Mouse (Mus musculus) midbrain, embryonic 10.5 days (tissue): Measurements from ENCODE around the gene Sipa1l3. TPM values are rescaled to one million over a fixed set of nuclear protein-coding genes. Genes with fewer than 3 reads are reported as not detected.

ENCODE experiments used
- DNase-seq: peaks from one replicate; pipeline ENCODE4 v3.0.0-alpha.2; 2017; ENCODE audit warnings: low spot score
- H3K27ac ChIP-seq: fragments of 300-500 bp; sonication (generic); replicated peaks from 2 replicates; pipeline ENCODE4 v1.5.1; 2016; ENCODE audit warnings: mild to moderate bottlenecking
- H3K27me3 ChIP-seq: fragments of 300-500 bp; sonication (generic); 2 replicates; pipeline ENCODE4 v1.6.1; 2016; ENCODE audit warnings: low read depth, mild to moderate bottlenecking; ENCODE audit not compliant: poor library complexity, severe bottlenecking
- H3K36me3 ChIP-seq: fragments of 300-500 bp; sonication (generic); 2 replicates; pipeline ENCODE4 v1.6.1; 2016; ENCODE audit warnings: mild to moderate bottlenecking, moderate library complexity
- H3K4me1 ChIP-seq: fragments of 300-500 bp; sonication (generic); 2 replicates; pipeline ENCODE4 v1.6.1; 2016
- H3K4me3 ChIP-seq: fragments of 300-500 bp; sonication (generic); 2 replicates; pipeline ENCODE4 v1.5.1; 2016; ENCODE audit warnings: mild to moderate bottlenecking, moderate library complexity
- H3K9me3 ChIP-seq: fragments of 300-500 bp; sonication (generic); replicated peaks from 2 replicates; pipeline ENCODE4 v1.6.1; 2016; ENCODE audit warnings: mild to moderate bottlenecking
- WGBS: fragments of 180-500 bp; shearing (Covaris S2); methylation state at CpG from one replicate; pipeline ENCODE4 v1.1.7; 2016; 5-methylcytosine and 5-hydroxymethylcytosine counted together
- polyA plus RNA-seq: library from polyadenylated mRNA; unstranded; fragments of >200 nt; fragmentation: Nextera tagmentation; extraction: Ambion mirVana; gene quantifications from 2 replicates; pipeline ENCODE4 v1.2.1, GENCODE M21; 2016

The Sipa1l3 gene
- polyA plus RNA-seq, 1 experiment from 2014 or later, result 8.4 TPM

DNA sequence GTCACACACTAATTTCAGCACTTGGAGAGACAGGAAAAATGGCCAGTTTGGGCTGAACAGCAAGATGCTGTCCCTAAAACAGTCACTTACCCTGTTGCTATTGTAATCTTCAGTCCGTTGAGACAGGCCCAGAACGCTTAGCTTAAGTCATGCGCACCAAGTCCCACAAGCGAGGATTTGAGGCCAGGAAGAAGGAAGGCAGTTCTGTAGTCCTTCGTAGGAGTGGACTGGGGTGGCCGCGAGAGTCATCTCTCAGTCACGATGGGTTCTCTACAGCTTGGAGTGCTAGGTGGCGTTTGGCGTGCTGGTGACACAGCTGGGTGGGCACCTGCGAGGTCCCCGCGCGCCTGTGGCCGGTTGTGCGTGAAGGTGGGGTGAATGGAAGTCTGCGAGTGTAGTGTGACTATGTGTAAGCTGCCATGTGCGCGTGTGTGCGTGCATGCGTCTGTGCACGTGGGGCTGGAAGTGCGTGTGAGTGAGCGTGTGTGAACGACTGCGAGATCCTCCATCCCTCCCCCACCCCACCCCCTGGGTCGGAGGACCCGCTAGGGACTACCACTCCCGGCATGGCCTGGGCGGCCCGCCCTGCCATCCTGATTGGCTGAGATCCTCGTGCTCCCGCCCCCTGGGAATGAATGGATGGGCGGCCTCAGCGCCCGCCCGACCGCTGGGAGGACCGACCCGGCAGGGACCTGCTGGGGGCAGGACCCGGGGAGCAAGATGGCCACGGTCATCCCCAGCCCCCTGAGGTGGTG, 210.9 kb downstream of the Sipa1l3 start:
- WGBS, result 1% methylated on average over 41 of the region's 42 CpGs
- peaks cover 89% of the 10 kb centered on the region for H3K4me1 ChIP-seq
- peak overlapping the region; percentile 87 for H3K27ac ChIP-seq

DNA sequence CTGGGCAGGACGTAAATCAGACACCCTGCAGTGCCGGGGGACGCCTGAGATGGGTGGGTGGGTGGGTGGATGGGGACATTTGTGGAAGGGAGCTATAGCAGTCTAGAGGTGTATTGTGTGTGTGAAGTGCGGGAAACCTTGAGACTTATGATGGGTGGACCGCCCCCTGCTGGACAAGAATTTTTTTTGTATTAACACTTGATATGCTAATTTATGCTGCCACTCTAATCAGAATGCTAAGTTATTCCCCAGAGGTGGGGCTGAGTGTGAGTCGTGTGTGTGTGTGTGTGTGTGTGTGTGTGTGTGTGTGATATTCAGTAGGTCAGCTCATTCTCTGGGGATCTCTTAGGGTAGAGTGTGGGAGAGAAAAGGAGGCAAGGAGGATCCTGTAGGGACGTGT, 211.8 kb downstream of the Sipa1l3 start:
- peaks cover 50% of the 10 kb centered on the region for H3K27me3 ChIP-seq
- peaks cover 15% of the 10 kb centered on the region for H3K36me3 ChIP-seq
- H3K9me3 ChIP-seq, result no peaks in the 10 kb centered on the region
- peak overlapping the region; percentile 90 for H3K27ac ChIP-seq
- peak overlapping the region; percentile 83 for H3K4me3 ChIP-seq
- peaks cover 83% of the 10 kb centered on the region for H3K4me1 ChIP-seq
- DNase-seq, result peak; percentile 67
- 17% methylated on average over 7 of the region's 7 CpGs for WGBS

More for the DNA sequence above, 210.9 kb downstream of the Sipa1l3 start:
- Histone ChIP-seq H3K9me3 (no peaks in the 10 kb centered on the region), H3K36me3 (peaks cover 24% of the 10 kb centered on the region), H3K27me3 (peaks cover 50% of the 10 kb centered on the region), H3K4me3 (peak overlapping the region; percentile 82)
- DNase-seq, result peak; percentile 92

DNA sequence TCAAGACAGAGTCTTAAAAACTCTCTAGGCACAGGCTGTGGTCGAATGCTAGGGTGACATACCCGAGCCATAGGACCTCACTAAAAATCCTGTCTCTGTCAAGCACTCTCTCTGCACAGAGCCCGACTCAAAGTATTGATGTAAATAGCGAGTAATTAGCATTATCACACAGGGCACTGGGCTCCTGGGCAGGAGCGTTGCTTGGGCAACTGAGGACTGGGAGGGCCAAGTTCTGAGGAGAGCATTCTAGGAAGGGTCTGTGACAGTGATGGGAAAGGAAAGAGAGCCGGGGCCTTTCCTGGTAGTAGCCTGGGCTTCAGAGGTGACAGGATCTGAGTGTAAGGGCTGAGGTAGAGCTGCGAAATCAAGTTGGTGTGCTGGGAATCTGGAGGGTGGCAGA, 212.3 kb downstream of the Sipa1l3 start:
- H3K4me1 ChIP-seq, result peaks cover 82% of the 10 kb centered on the region
- H3K27me3 ChIP-seq, result peaks cover 46% of the 10 kb centered on the region

GRCm38 (mm10) chr7:29305263-29305988, 213.0 kb downstream of the Sipa1l3 start:
- Histone ChIP-seq H3K27me3 (peaks cover 39% of the 10 kb centered on the region), H3K36me3 (0 out of 2 replicates have a peak, but pooled peaks cover 5% of the 10 kb centered on the region), H3K9me3 (no peaks in the 10 kb centered on the region), H3K4me1 (peaks cover 80% of the 10 kb centered on the region), H3K4me3 (peak overlapping the region; percentile 83), H3K27ac (peak overlapping the region; percentile 90)
- DNase-seq, result peak; percentile 38
- WGBS, result 13% methylated on average over 9 of the region's 9 CpGs

More for the DNA sequence above, 212.3 kb downstream of the Sipa1l3 start:
- peak overlapping the region; percentile 90 for H3K27ac ChIP-seq
- H3K4me3 ChIP-seq, result peak overlapping the region; percentile 83
- H3K9me3 ChIP-seq, result no peaks in the 10 kb centered on the region
- DNase-seq, result no peak
- H3K36me3 ChIP-seq, result peaks cover 10% of the 10 kb centered on the region
- WGBS, result 27% methylated on average over 7 of the region's 7 CpGs

GRCm38 (mm10) chr7:29304463-29305262, 213.8 kb downstream of the Sipa1l3 start:
- H3K9me3 ChIP-seq, result no peaks in the 10 kb centered on the region
- WGBS, result under 1% methylated on average over 48 of the region's 48 CpGs
- H3K27ac ChIP-seq, result peak overlapping the region; percentile 90
- peak overlapping the region; percentile 83 for H3K4me3 ChIP-seq
- DNase-seq, result peak; percentile 71
- peaks cover 72% of the 10 kb centered on the region for H3K4me1 ChIP-seq
- H3K36me3 ChIP-seq, result no peaks in the 10 kb centered on the region
- peaks cover 31% of the 10 kb centered on the region for H3K27me3 ChIP-seq

DNA sequence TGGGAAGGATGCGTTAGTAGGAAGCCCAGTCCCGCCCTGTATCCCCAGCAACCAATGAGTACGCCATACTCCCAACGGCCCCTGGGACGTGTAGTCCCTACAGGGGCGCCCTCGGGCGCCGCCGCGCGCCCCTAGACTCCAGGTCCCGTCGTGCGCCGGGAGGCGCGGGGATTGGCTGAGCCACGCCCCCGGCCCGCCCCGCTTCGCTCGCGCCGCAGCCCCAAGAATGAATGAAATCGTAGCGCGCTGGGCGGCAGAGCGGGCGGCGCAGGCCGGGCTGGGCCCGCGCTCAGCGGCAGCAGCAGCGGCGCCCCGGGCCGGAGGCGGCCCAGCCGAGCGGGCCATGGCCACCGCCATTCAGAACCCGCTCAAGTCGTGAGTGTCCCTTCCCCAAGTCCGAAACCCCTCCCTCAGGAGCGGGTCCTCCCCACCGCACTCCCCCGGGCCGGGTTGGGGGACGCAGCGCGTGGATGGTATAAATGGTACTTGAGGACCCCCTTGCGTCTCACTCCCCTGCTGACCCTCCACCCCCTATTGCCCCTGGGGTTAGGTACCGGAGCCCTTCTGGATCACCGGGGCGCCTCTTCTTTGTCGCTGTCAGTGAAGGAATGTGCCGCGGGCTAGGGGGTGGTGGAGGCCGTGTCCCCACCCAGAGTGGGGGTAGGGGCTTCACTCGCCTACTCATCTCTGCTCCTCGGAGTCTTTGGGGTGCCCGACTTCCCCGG, 214.5 kb downstream of the Sipa1l3 start, which contains the start of gene Dpf1:
TSS of gene Dpf1 (plus strand) at position 214 of the 725 bp plus-strand sequence.
- Histone ChIP-seq H3K4me1 (peaks cover 64% of the 10 kb centered on the region), H3K27me3 (peaks cover 24% of the 10 kb centered on the region), H3K36me3 (no peaks in the 10 kb centered on the region), H3K9me3 (no peaks in the 10 kb centered on the region), H3K4me3 (peak within 1 kb of the TSS; percentile 83), H3K27ac (peak within 1 kb of the TSS; percentile 90)
- peak; percentile 86 for DNase-seq
- WGBS, result under 1% methylated on average over 67 of the region's 67 CpGs

GRCm38 (mm10) chr7:29302641-29303040, 215.8 kb downstream of the Sipa1l3 start:
- 66% methylated on average over 7 of the region's 7 CpGs for WGBS
- H3K4me1 ChIP-seq, result peaks cover 52% of the 10 kb centered on the region
- no peak for DNase-seq
- no peaks in the 10 kb centered on the region for H3K9me3 ChIP-seq
- no peak overlapping the region for H3K27ac ChIP-seq
- H3K4me3 ChIP-seq, result no peak overlapping the region; the same call in 1 of the 2 replicates
- no peaks in the 10 kb centered on the region for H3K36me3 ChIP-seq
- H3K27me3 ChIP-seq, result peaks cover 17% of the 10 kb centered on the region

- peaks cover 40% of the 10 kb centered on the region for H3K4me1 ChIP-seq
- WGBS, result 4% methylated on average over 7 of the region's 7 CpGs
Measured at GRCm38 (mm10) chr7:29301127-29301566, 217.3 kb downstream of the Sipa1l3 start.

DNA sequence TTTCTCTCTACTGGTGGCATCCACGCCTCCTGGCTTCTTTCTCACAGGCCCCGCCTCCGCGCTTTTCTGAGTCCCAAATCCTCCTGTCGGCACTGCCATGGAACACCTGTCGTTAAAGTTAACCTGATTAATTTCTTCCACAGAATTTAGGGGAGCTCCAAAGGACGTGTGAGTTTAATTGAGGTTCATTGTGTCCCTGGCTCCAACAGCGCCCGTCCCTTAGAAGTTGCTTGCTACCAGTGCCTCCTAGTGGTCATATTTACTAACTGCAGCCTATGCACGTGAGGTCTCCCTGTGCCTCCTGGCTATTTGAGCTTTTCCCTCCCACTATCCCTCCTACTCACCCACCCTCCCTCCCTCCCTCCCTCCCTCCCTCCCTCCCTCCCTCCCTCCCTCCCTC, 221.4 kb downstream of the Sipa1l3 start:
- no peaks in the 10 kb centered on the region for H3K27me3 ChIP-seq
- no peak overlapping the region for H3K27ac ChIP-seq
- no peaks in the 10 kb centered on the region for H3K36me3 ChIP-seq
- H3K4me3 ChIP-seq, result no peak overlapping the region
- H3K4me1 ChIP-seq, result peaks cover 34% of the 10 kb centered on the region
- 13% methylated on average over 10 of the region's 10 CpGs for WGBS
- no peaks in the 10 kb centered on the region for H3K9me3 ChIP-seq
- peak; percentile 70 for DNase-seq

More at GRCm38 (mm10) chr7:29301127-29301566, 217.3 kb downstream of the Sipa1l3 start:
- no peaks in the 10 kb centered on the region for H3K9me3 ChIP-seq
- peak overlapping the region; percentile 77 for H3K27ac ChIP-seq
- DNase-seq, result peak; percentile 83
- H3K27me3 ChIP-seq, result peaks cover 13% of the 10 kb centered on the region
- no peaks in the 10 kb centered on the region for H3K36me3 ChIP-seq
- peak overlapping the region; percentile 32 for H3K4me3 ChIP-seq

- H3K9me3 ChIP-seq, result no peaks in the 10 kb centered on the region
- peak; percentile 11 for DNase-seq
- no peak overlapping the region for H3K4me3 ChIP-seq
- H3K36me3 ChIP-seq, result no peaks in the 10 kb centered on the region
- no peak overlapping the region for H3K27ac ChIP-seq
- peaks cover 41% of the 10 kb centered on the region for H3K4me1 ChIP-seq
- peaks cover under 1% of the 10 kb centered on the region for H3K27me3 ChIP-seq
- 84% methylated on average over 24 of the region's 24 CpGs for WGBS
Measured at GRCm38 (mm10) chr7:29295861-29296647, 222.4 kb downstream of the Sipa1l3 start.

- WGBS, result 65% methylated on average over 13 of the region's 13 CpGs
- H3K27ac ChIP-seq, result peak overlapping the region; percentile 87
- H3K4me1 ChIP-seq, result peaks cover 54% of the 10 kb centered on the region
- DNase-seq, result no peak
- H3K36me3 ChIP-seq, result no peaks in the 10 kb centered on the region
- H3K4me3 ChIP-seq, result no peak overlapping the region
- H3K27me3 ChIP-seq, result peaks cover 19% of the 10 kb centered on the region
- no peaks in the 10 kb centered on the region for H3K9me3 ChIP-seq
Measured at GRCm38 (mm10) chr7:29294111-29294761, 224.2 kb downstream of the Sipa1l3 start.
